ENCODE assay signal across 9 mouse cellular contexts in genomic region chr7:40898096-40898710, GRCm38 (mm10). TPM values are rescaled to one million over a fixed set of nuclear protein-coding genes. Genes with fewer than 3 reads are reported as not detected.
DNase-seq lines count a peak whose midpoint lies in the region; ATAC-seq and TF ChIP-seq lines count a peak whose summit lies in the region.
"Had no signal": no experiment of that assay in that cellular context is flagged by ENCODE, and none has a peak within 500 bp of the region (broad histone marks: within the 10 kb centered on the region; RNA-seq: fewer than 3 reads in every experiment).

Gene Vstm2b (plus strand): TSS chr7:40898328.

- TF ChIP-seq CTCF in cortical plate, adult 2 months (IDR thresholded peaks at IDR 0.05; ENCODE audit: extremely low read depth, insufficient read depth, low read length): no peak

- peak within 1 kb of the TSS; percentile 59 for H3K9ac ChIP-seq in kidney, embryonic 14.5 days (ENCODE audit: low read depth, low read length)
- H3K9ac ChIP-seq in hindbrain, embryonic 14.5 days: peak within 1 kb of the TSS; percentile 89
- no peak within 1 kb of the TSS for H3K9ac ChIP-seq in liver, embryonic 12.5 days

- ATAC-seq in kidney, embryonic 14.5 days (ENCODE audit: low FRiP score, low TSS enrichment): peak; percentile 7; the same call in 1 of the 2 replicates
- ATAC-seq in hindbrain, embryonic 14.5 days (ENCODE audit: low FRiP score): no peak
- ATAC-seq in liver, embryonic 12.5 days: no peak

- H3K27me3 ChIP-seq in kidney, embryonic 14.5 days (ENCODE audit: control insufficient read depth, insufficient read depth, low read length): peaks cover 60% of the 10 kb centered on the region
- H3K27me3 ChIP-seq in hindbrain, embryonic 14.5 days (ENCODE audit: control insufficient read depth, insufficient read depth, low read length): peaks cover 6% of the 10 kb centered on the region; the same call in 1 of the 2 replicates
- peaks cover 78% of the 10 kb centered on the region for H3K27me3 ChIP-seq in liver, embryonic 12.5 days (replicated peaks)

- H3K36me3 ChIP-seq in kidney, embryonic 14.5 days (ENCODE audit: control insufficient read depth, insufficient read depth, low read length): no peaks in the 10 kb centered on the region
- no peaks in the 10 kb centered on the region for H3K36me3 ChIP-seq in hindbrain, embryonic 14.5 days (replicated peaks; ENCODE audit: control insufficient read depth, insufficient read depth)
- no peaks in the 10 kb centered on the region for H3K36me3 ChIP-seq in liver, embryonic 12.5 days

- 0 out of 2 replicates have a peak, but pooled peaks cover 6% of the 10 kb centered on the region for H3K4me1 ChIP-seq in kidney, embryonic 14.5 days (ENCODE audit: control insufficient read depth, insufficient read depth, low read length)
- peaks cover 3% of the 10 kb centered on the region for H3K4me1 ChIP-seq in cortical plate, adult 2 months (ENCODE audit: control insufficient read depth, insufficient read depth, low read length)
- peaks cover 21% of the 10 kb centered on the region for H3K4me1 ChIP-seq in hindbrain, embryonic 14.5 days (replicated peaks; ENCODE audit: control insufficient read depth, insufficient read depth, low read length)
- H3K4me1 ChIP-seq in liver, embryonic 12.5 days: no peaks in the 10 kb centered on the region

- H3K4me2 ChIP-seq in kidney, embryonic 14.5 days (replicated peaks; ENCODE audit: low read depth, low read length): peak within 1 kb of the TSS; percentile 96
- peak within 1 kb of the TSS; percentile 71 for H3K4me2 ChIP-seq in hindbrain, embryonic 14.5 days (replicated peaks)
- peak within 1 kb of the TSS; percentile 59 for H3K4me2 ChIP-seq in liver, embryonic 12.5 days

- DNase-seq in kidney, adult 8-10 months: no peak
- DNase-seq in hindbrain, embryonic 14.5 days (ENCODE audit: low spot score): no peak
- DNase-seq in urinary bladder, postnatal 14 days (ENCODE audit: low spot score): no peak
- no peak for DNase-seq in B cell, adult 2 months
- no peak for DNase-seq in spleen, postnatal 10 days (ENCODE audit: low spot score in 2 of 2)

- no peak within 1 kb of the TSS for H3K27ac ChIP-seq in kidney, embryonic 14.5 days (ENCODE audit: low read depth, low read length)
- peak within 1 kb of the TSS; percentile 90 for H3K27ac ChIP-seq in cortical plate, adult 2 months (ENCODE audit: insufficient read depth, low read length)
- H3K27ac ChIP-seq in hindbrain, embryonic 14.5 days: peak within 1 kb of the TSS; percentile 27
- H3K27ac ChIP-seq in liver, embryonic 12.5 days: no peak within 1 kb of the TSS
- H3K27ac ChIP-seq: macrophage had no signal

- no peaks in the 10 kb centered on the region for H3K9me3 ChIP-seq in kidney, embryonic 14.5 days (ENCODE audit: control insufficient read depth, low read length)
- no peaks in the 10 kb centered on the region for H3K9me3 ChIP-seq in hindbrain, embryonic 14.5 days (ENCODE audit: control insufficient read depth, low read length)
- no peaks in the 10 kb centered on the region for H3K9me3 ChIP-seq in liver, embryonic 12.5 days (replicated peaks)

- 1% methylated on average over 27 of the region's 35 CpGs for WGBS in kidney, embryonic 14.5 days
- 1% methylated on average over 33 of the region's 35 CpGs for WGBS in hindbrain, embryonic 14.5 days
- WGBS in liver, embryonic 12.5 days (ENCODE audit: insufficient replicate concordance): 6% methylated on average over 26 of the region's 35 CpGs

- peak within 1 kb of the TSS; percentile 57 for H3K4me3 ChIP-seq in kidney, embryonic 14.5 days (ENCODE audit: low read length)
- peak within 1 kb of the TSS; percentile 81 for H3K4me3 ChIP-seq in cortical plate, adult 2 months (ENCODE audit: insufficient read depth, low read length)
- peak within 1 kb of the TSS; percentile 48 for H3K4me3 ChIP-seq in hindbrain, embryonic 14.5 days (replicated peaks; ENCODE audit: low read length)
- peak within 1 kb of the TSS; percentile 35 for H3K4me3 ChIP-seq in liver, embryonic 12.5 days

- no peak for TF ChIP-seq POLR2A in cortical plate, adult 2 months (IDR thresholded peaks at IDR 0.05; ENCODE audit: extremely low read depth, insufficient read depth, low read length)

RNA-seq across cellular contexts. Expression of gene Vstm2b, which starts in this region (rescaled TPM):
- polyA plus RNA-seq in kidney, embryonic 14.5 days (2014; fragmentation: Nextera tagmentation; extraction: Ambion mirVana): 8.9 and 10.1 TPM in 2 replicates
- 63.7 and 70.0 TPM in 2 replicates for polyA plus RNA-seq in cortical plate, adult 2 months (2012; rRNA removed)
- 39.1 and 41.4 TPM in 2 replicates for polyA plus RNA-seq in hindbrain, embryonic 14.5 days (2014; fragmentation: Nextera tagmentation; extraction: Ambion mirVana)
- 0.15 and 0.43 TPM in 2 replicates for polyA plus RNA-seq in liver, embryonic 12.5 days (2016; fragmentation: Nextera tagmentation; extraction: Ambion mirVana)
- polyA plus RNA-seq: macrophage had no signal

Comparison
In these comparisons a context has a peak if more than half of its experiments do, and no peak if none do; other contexts are left out.
1. H3K27ac ChIP-seq: peak in cortical plate, adult 2 months (single experiment) and hindbrain, embryonic 14.5 days (single experiment); none in kidney, embryonic 14.5 days (single experiment) and liver, embryonic 12.5 days (single experiment).
2. Peak in every context shown above with its lines, with median percentiles within 50 percentile points of each other: H3K4me2 ChIP-seq and H3K4me3 ChIP-seq.